ENCODE assay signal across 26 mouse cellular contexts in genomic region chr9:121132549-121132948, GRCm38 (mm10).
DNase-seq lines count a peak whose midpoint lies in the region; ATAC-seq and TF ChIP-seq lines count a peak whose summit lies in the region.
"Had no signal": no experiment of that assay in that cellular context is flagged by ENCODE, and none has a peak within 500 bp of the region (broad histone marks: within the 10 kb centered on the region; RNA-seq: fewer than 3 reads in every experiment).

No protein-coding gene starts in this region.

- TF ChIP-seq EP300 in stomach, postnatal 0 days (optimal IDR thresholded peaks at IDR 0.05), result no peak

- WGBS in stomach, embryonic 16.5 days, result 32% methylated on average over 6 of the region's 6 CpGs
- 20% methylated on average over 6 of the region's 6 CpGs for WGBS in stomach, postnatal 0 days

- no peaks in the 10 kb centered on the region for H3K79me2 ChIP-seq in C2C12 (ENCODE audit: control insufficient read depth, insufficient read depth)

- no peak overlapping the region for H3K9ac ChIP-seq in stomach, embryonic 16.5 days (ENCODE audit: low read length)
- no peak overlapping the region for H3K9ac ChIP-seq in stomach, postnatal 0 days (ENCODE audit: low read length)
- H3K9ac ChIP-seq: forebrain, embryonic 13.5 days; heart, embryonic 12.5 days; heart, embryonic 15.5 days; hindbrain, embryonic 13.5 days; intestine, embryonic 15.5 days had no signal

- H3K27ac ChIP-seq in stomach, embryonic 16.5 days (ENCODE audit: low read length), result no peak overlapping the region
- no peak overlapping the region for H3K27ac ChIP-seq in stomach, postnatal 0 days (replicated peaks)
- H3K27ac ChIP-seq: forebrain, embryonic 10.5 days; forebrain, embryonic 13.5 days; heart, embryonic 15.5 days; hindbrain, embryonic 10.5 days; hindbrain, embryonic 13.5 days; intestine, embryonic 15.5 days had no signal

- POLR2A ChIA-PET in Patski (lab: Charles Lee), result no interaction called here

- H3K79me3 ChIP-seq in C2C12 (ENCODE audit: low read depth), result no peaks in the 10 kb centered on the region

- no peak for DNase-seq in stomach, postnatal 0 days (ENCODE audit: low spot score)
- DNase-seq in Patski (ENCODE audit: low read depth, low spot score), result peak; percentile 33
- DNase-seq in heart, adult 9 months (ENCODE audit: low spot score in 2 of 2), result no peak
- DNase-seq in adrenal gland, postnatal 10 days, result no peak
- DNase-seq: adrenal gland, adult 2 months; adrenal gland, postnatal 25 days; B cell, adult 2 months; cerebellum, adult 18-20 months; cerebellum, adult 9-10 months; cerebellum, postnatal 14 days; gastrocnemius, postnatal 10 days; gastrocnemius, postnatal 36 days; heart, postnatal 10 days; heart, postnatal 36 days had no signal

- no peak overlapping the region for H3ac ChIP-seq in C2C12 (ENCODE audit: control insufficient read depth, insufficient read length, low read depth)

- no peaks in the 10 kb centered on the region; the same call in 1 of the 2 replicates for H3K27me3 ChIP-seq in stomach, embryonic 16.5 days (ENCODE audit: control insufficient read depth, insufficient read depth, low read length)
- H3K27me3 ChIP-seq in stomach, postnatal 0 days (ENCODE audit: control insufficient read depth, insufficient read depth, low read length), result no peaks in the 10 kb centered on the region
- H3K27me3 ChIP-seq in C2C12 (ENCODE audit: control insufficient read depth, insufficient read depth, insufficient read length) (no peaks in the 10 kb centered on the region), Patski (no peaks in the 10 kb centered on the region)
- H3K27me3 ChIP-seq: forebrain, embryonic 13.5 days; heart, embryonic 12.5 days; heart, embryonic 15.5 days; hindbrain, embryonic 13.5 days; intestine, embryonic 15.5 days had no signal

- no peak overlapping the region for H3K4me2 ChIP-seq in stomach, embryonic 16.5 days (ENCODE audit: low read depth, low read length)
- H3K4me2 ChIP-seq in stomach, postnatal 0 days (replicated peaks; ENCODE audit: low read depth), result no peak overlapping the region
- H3K4me2 ChIP-seq: forebrain, embryonic 13.5 days; heart, embryonic 12.5 days; heart, embryonic 15.5 days; hindbrain, embryonic 13.5 days; intestine, embryonic 15.5 days had no signal

- in situ Hi-C loops in Patski (cut with MboI; ENCODE audit: low pct_unique_long_range_greater_than_20kb), result no loop called here

- H3K9me3 ChIP-seq in stomach, embryonic 16.5 days (replicated peaks; ENCODE audit: control insufficient read depth, low read length), result no peaks in the 10 kb centered on the region
- H3K9me3 ChIP-seq in stomach, postnatal 0 days (ENCODE audit: control insufficient read depth, low read length), result no peaks in the 10 kb centered on the region
- H3K9me3 ChIP-seq: forebrain, embryonic 10.5 days; forebrain, embryonic 13.5 days; heart, embryonic 15.5 days; hindbrain, embryonic 10.5 days; hindbrain, embryonic 13.5 days; intestine, embryonic 15.5 days had no signal

- 0 out of 2 replicates have a peak, but pooled peaks cover 5% of the 10 kb centered on the region for H3K4me1 ChIP-seq in stomach, embryonic 16.5 days (ENCODE audit: control insufficient read depth, insufficient read depth, low read length)
- no peaks in the 10 kb centered on the region for H3K4me1 ChIP-seq in stomach, postnatal 0 days (replicated peaks; ENCODE audit: control insufficient read depth, insufficient read depth)
- H3K4me1 ChIP-seq: forebrain, embryonic 13.5 days; heart, embryonic 12.5 days; heart, embryonic 15.5 days; hindbrain, embryonic 13.5 days; intestine, embryonic 15.5 days had no signal

- 0 out of 2 replicates have a peak, but pooled peaks have one; percentile 21 for ATAC-seq in stomach, embryonic 16.5 days (ENCODE audit: insufficient read depth, low FRiP score)
- no peak for ATAC-seq in stomach, postnatal 0 days (ENCODE audit: low FRiP score, low TSS enrichment)
- no peak for ATAC-seq in Patski
- ATAC-seq: CD4-positive, CD25-positive, alpha-beta regulatory T cell, adult 4 months; forebrain, embryonic 13.5 days; forebrain, embryonic 16.5 days; hindbrain, embryonic 16.5 days; intestine, embryonic 15.5 days had no signal

- no peak for TF ChIP-seq CTCF in stomach, postnatal 0 days (IDR thresholded peaks at IDR 0.05; ENCODE audit: low read depth)
- TF ChIP-seq CTCF in C2C12 (IDR thresholded peaks at IDR 0.05; ENCODE audit: control insufficient read depth, insufficient read depth, insufficient read length), result no peak
- TF ChIP-seq CTCF in Patski (IDR thresholded peaks at IDR 0.05), result no peak

- no peak overlapping the region for H3K4me3 ChIP-seq in stomach, embryonic 16.5 days (replicated peaks; ENCODE audit: low read length)
- H3K4me3 ChIP-seq in stomach, postnatal 0 days (ENCODE audit: low read depth, low read length), result no peak overlapping the region
- H3K4me3 ChIP-seq in C2C12 (ENCODE audit: insufficient read depth, poor library complexity, severe bottlenecking), result no peak overlapping the region
- H3K4me3 ChIP-seq: forebrain, embryonic 10.5 days; forebrain, embryonic 13.5 days; heart, embryonic 12.5 days; heart, embryonic 15.5 days; hindbrain, embryonic 10.5 days; hindbrain, embryonic 13.5 days; intestine, embryonic 15.5 days had no signal

- H3K36me3 ChIP-seq in stomach, embryonic 16.5 days (ENCODE audit: control insufficient read depth, insufficient read depth, low read length), result no peaks in the 10 kb centered on the region
- H3K36me3 ChIP-seq in stomach, postnatal 0 days (ENCODE audit: control insufficient read depth, insufficient read depth, low read length), result no peaks in the 10 kb centered on the region
- H3K36me3 ChIP-seq in C2C12 (ENCODE audit: control insufficient read depth, insufficient read depth), result no peaks in the 10 kb centered on the region
- H3K36me3 ChIP-seq: forebrain, embryonic 10.5 days; heart, embryonic 12.5 days; heart, embryonic 15.5 days; hindbrain, embryonic 10.5 days; hindbrain, embryonic 13.5 days; intestine, embryonic 15.5 days had no signal

- CTCF ChIA-PET in Patski (lab: Charles Lee), result interaction anchor here (1.0 to 1.4 kb wide), 2 partner anchors 24 to 25 kb away, joined by 3 read pairs; no protein-coding TSS in a partner anchor

TF ChIP-seq in C2C12, 6 proteins besides CTCF, POLR2A, EP300 and RAD21:
- TF ChIP-seq FOSL1 (IDR thresholded peaks at IDR 0.05; ENCODE audit: insufficient read depth, low read length, poor library complexity, severe bottlenecking) (no peak), MYOD1 (IDR thresholded peaks at IDR 0.05; ENCODE audit: control insufficient read depth, insufficient read length, low read depth) (peak; percentile 61), CEBPB (IDR thresholded peaks at IDR 0.05; ENCODE audit: low read depth) (no peak), USF1 (IDR thresholded peaks at IDR 0.05; ENCODE audit: low read depth) (no peak), MAX (IDR thresholded peaks at IDR 0.05) (no peak), MYOG (IDR thresholded peaks at IDR 0.05; ENCODE audit: control insufficient read depth, extremely low read depth, insufficient read length) (no peak)
